Mouse (Mus musculus) embryonic facial prominence, embryonic 10.5 days (tissue): ENCODE results near the gene Cry2. TPM values are rescaled to one million over a fixed set of nuclear protein-coding genes. Genes with fewer than 3 reads are reported as not detected.
"Not testable (repeated sequence)": the region's sequence is repeated elsewhere in the genome, so short reads cannot be mapped to it uniquely, and the experiment has no call there.

ENCODE experiments used
- DNase-seq: peaks from one replicate; pipeline ENCODE4 v3.0.0-alpha.2; 2017; ENCODE audit warnings: low spot score
- H3K27ac ChIP-seq: fragments of 300-500 bp; sonication (generic); replicated peaks from 2 replicates; pipeline ENCODE4 v1.5.1; 2016; ENCODE audit warnings: mild to moderate bottlenecking
- H3K27me3 ChIP-seq: fragments of 300-500 bp; sonication (generic); replicated peaks from 2 replicates; pipeline ENCODE4 v1.6.1; 2016; ENCODE audit warnings: low read depth, mild to moderate bottlenecking; ENCODE audit not compliant: poor library complexity, severe bottlenecking
- H3K36me3 ChIP-seq: fragments of 300-500 bp; sonication (generic); replicated peaks from 2 replicates; pipeline ENCODE4 v1.6.1; 2016; ENCODE audit warnings: mild to moderate bottlenecking, moderate library complexity
- H3K4me1 ChIP-seq: fragments of 300-500 bp; sonication (generic); 2 replicates; pipeline ENCODE4 v1.6.1; 2016
- H3K4me3 ChIP-seq: fragments of 300-500 bp; sonication (generic); 2 replicates; pipeline ENCODE4 v1.5.1; 2016; ENCODE audit warnings: mild to moderate bottlenecking, moderate library complexity
- H3K9me3 ChIP-seq: fragments of 300-500 bp; sonication (generic); 2 replicates; pipeline ENCODE4 v1.6.1; 2016; ENCODE audit warnings: mild to moderate bottlenecking
- WGBS: fragments of 180-500 bp; shearing (Covaris S2); methylation state at CpG from one replicate; pipeline ENCODE4 v1.1.7; 2016; 5-methylcytosine and 5-hydroxymethylcytosine counted together
- polyA plus RNA-seq: library from polyadenylated mRNA; unstranded; fragments of >200 nt; fragmentation: Nextera tagmentation; extraction: Ambion mirVana; gene quantifications from 2 replicates; pipeline ENCODE4 v1.2.1, GENCODE M21; 2016

The Cry2 gene
- polyA plus RNA-seq = 23.4 and 23.7 TPM in 2 replicates

GRCm38 (mm10) chr2:92433578-92434374 lies at the start of gene Cry2:
TSS of gene Cry2 (minus strand) at chr2:92434043.
- DNase-seq = peak; percentile 99
- Histone ChIP-seq H3K4me1 (peaks cover 52% of the 10 kb centered on the region), H3K27ac (peak within 1 kb of the TSS; percentile 88), H3K27me3 (peaks cover 7% of the 10 kb centered on the region), H3K36me3 (no peaks in the 10 kb centered on the region), H3K9me3 (no peaks in the 10 kb centered on the region), H3K4me3 (peak within 1 kb of the TSS; percentile 96)
- under 1% methylated on average over 76 of the region's 76 CpGs for WGBS

- Histone ChIP-seq H3K9me3 (no peaks in the 10 kb centered on the region), H3K4me1 (peaks cover 14% of the 10 kb centered on the region), H3K27me3 (peaks cover 60% of the 10 kb centered on the region), H3K36me3 (no peaks in the 10 kb centered on the region), H3K4me3 (no peak overlapping the region), H3K27ac (no peak overlapping the region)
- no peak for DNase-seq
- WGBS = 51% methylated on average over 5 of the region's 5 CpGs
These were observed 49.7 kb upstream of the Cry2 start for GRCm38 (mm10) chr2:92483505-92483904.

- H3K4me3 ChIP-seq = no peak overlapping the region
These were observed 48.7 kb upstream of the Cry2 start for GRCm38 (mm10) chr2:92482551-92482950.

GRCm38 (mm10) chr2:92478313-92478688 lies 44.5 kb upstream of the Cry2 start:
- H3K9me3 ChIP-seq = no peaks in the 10 kb centered on the region
- no peak overlapping the region for H3K4me3 ChIP-seq
- DNase-seq = no peak
- WGBS = 89% methylated on average over 4 of the region's 4 CpGs
- no peak overlapping the region for H3K27ac ChIP-seq
- no peaks in the 10 kb centered on the region for H3K36me3 ChIP-seq
- peaks cover 5% of the 10 kb centered on the region; the same call in 1 of the 2 replicates for H3K4me1 ChIP-seq
- H3K27me3 ChIP-seq = peaks cover 16% of the 10 kb centered on the region

More at GRCm38 (mm10) chr2:92482551-92482950, 48.7 kb upstream of the Cry2 start:
- H3K4me1 ChIP-seq = peaks cover 17% of the 10 kb centered on the region
- no peak for DNase-seq
- H3K36me3 ChIP-seq = no peaks in the 10 kb centered on the region
- no peak overlapping the region for H3K27ac ChIP-seq
- peaks cover 54% of the 10 kb centered on the region for H3K27me3 ChIP-seq
- WGBS = 63% methylated on average over 1 of the region's 1 CpGs
- no peaks in the 10 kb centered on the region for H3K9me3 ChIP-seq

GRCm38 (mm10) chr2:92477672-92478312 lies 43.9 kb upstream of the Cry2 start:
- no peaks in the 10 kb centered on the region for H3K36me3 ChIP-seq
- no peak for DNase-seq
- no peak overlapping the region for H3K4me3 ChIP-seq

GRCm38 (mm10) chr2:92476580-92476979 lies 42.7 kb upstream of the Cry2 start:
- not testable (repeated sequence) for H3K27me3 ChIP-seq, H3K36me3 ChIP-seq, DNase-seq, H3K9me3 ChIP-seq, H3K4me3 ChIP-seq, H3K27ac ChIP-seq, H3K4me1 ChIP-seq
- 83% methylated on average over 7 of the region's 7 CpGs for WGBS

More at GRCm38 (mm10) chr2:92477672-92478312, 43.9 kb upstream of the Cry2 start:
- Histone ChIP-seq H3K27ac (no peak overlapping the region), H3K27me3 (peaks cover 11% of the 10 kb centered on the region), H3K9me3 (no peaks in the 10 kb centered on the region), H3K4me1 (peaks cover 5% of the 10 kb centered on the region; the same call in 1 of the 2 replicates)
- WGBS = 84% methylated on average over 12 of the region's 12 CpGs

GRCm38 (mm10) chr2:92475711-92476110 lies 41.9 kb upstream of the Cry2 start:
- WGBS = 73% methylated on average over 2 of the region's 2 CpGs
- no peak overlapping the region for H3K27ac ChIP-seq
- peaks cover 5% of the 10 kb centered on the region; the same call in 1 of the 2 replicates for H3K4me1 ChIP-seq
- H3K9me3 ChIP-seq = no peaks in the 10 kb centered on the region
- no peaks in the 10 kb centered on the region for H3K27me3 ChIP-seq
- no peak overlapping the region for H3K4me3 ChIP-seq
- H3K36me3 ChIP-seq = no peaks in the 10 kb centered on the region
- no peak for DNase-seq

GRCm38 (mm10) chr2:92474920-92475319 lies 41.1 kb upstream of the Cry2 start:
- no peak for DNase-seq
- WGBS = 83% methylated on average over 3 of the region's 3 CpGs
- H3K27ac ChIP-seq = no peak overlapping the region

GRCm38 (mm10) chr2:92471886-92472670 lies 38.2 kb upstream of the Cry2 start:
- Histone ChIP-seq H3K4me3 (no peak overlapping the region), H3K4me1 (peaks cover 2% of the 10 kb centered on the region; the same call in 1 of the 2 replicates), H3K27ac (no peak overlapping the region), H3K36me3 (no peaks in the 10 kb centered on the region), H3K27me3 (no peaks in the 10 kb centered on the region), H3K9me3 (no peaks in the 10 kb centered on the region)
- no peak for DNase-seq
- WGBS = 84% methylated on average over 12 of the region's 12 CpGs

More at GRCm38 (mm10) chr2:92474920-92475319, 41.1 kb upstream of the Cry2 start:
- Histone ChIP-seq H3K4me3 (no peak overlapping the region), H3K27me3 (no peaks in the 10 kb centered on the region), H3K9me3 (no peaks in the 10 kb centered on the region), H3K36me3 (no peaks in the 10 kb centered on the region), H3K4me1 (peaks cover 5% of the 10 kb centered on the region; the same call in 1 of the 2 replicates)

GRCm38 (mm10) chr2:92464690-92465089 lies 30.8 kb upstream of the Cry2 start:
- H3K36me3 ChIP-seq = no peaks in the 10 kb centered on the region
- H3K9me3 ChIP-seq = no peaks in the 10 kb centered on the region
- H3K4me1 ChIP-seq = peaks cover 9% of the 10 kb centered on the region
- no peak overlapping the region for H3K27ac ChIP-seq
- WGBS = 78% methylated on average over 3 of the region's 3 CpGs
- no peak overlapping the region for H3K4me3 ChIP-seq
- DNase-seq = no peak
- peaks cover 31% of the 10 kb centered on the region for H3K27me3 ChIP-seq

GRCm38 (mm10) chr2:92461215-92461614 lies 27.4 kb upstream of the Cry2 start:
- 77% methylated on average over 1 of the region's 1 CpGs for WGBS
- Histone ChIP-seq H3K27me3 (peaks cover 34% of the 10 kb centered on the region), H3K27ac (no peak overlapping the region), H3K36me3 (no peaks in the 10 kb centered on the region), H3K9me3 (no peaks in the 10 kb centered on the region), H3K4me3 (no peak overlapping the region; the same call in 1 of the 2 replicates), H3K4me1 (peaks cover 40% of the 10 kb centered on the region)
- DNase-seq = no peak
